12 mouse cellular contexts compared by ENCODE assay signal in the genomic region with DNA sequence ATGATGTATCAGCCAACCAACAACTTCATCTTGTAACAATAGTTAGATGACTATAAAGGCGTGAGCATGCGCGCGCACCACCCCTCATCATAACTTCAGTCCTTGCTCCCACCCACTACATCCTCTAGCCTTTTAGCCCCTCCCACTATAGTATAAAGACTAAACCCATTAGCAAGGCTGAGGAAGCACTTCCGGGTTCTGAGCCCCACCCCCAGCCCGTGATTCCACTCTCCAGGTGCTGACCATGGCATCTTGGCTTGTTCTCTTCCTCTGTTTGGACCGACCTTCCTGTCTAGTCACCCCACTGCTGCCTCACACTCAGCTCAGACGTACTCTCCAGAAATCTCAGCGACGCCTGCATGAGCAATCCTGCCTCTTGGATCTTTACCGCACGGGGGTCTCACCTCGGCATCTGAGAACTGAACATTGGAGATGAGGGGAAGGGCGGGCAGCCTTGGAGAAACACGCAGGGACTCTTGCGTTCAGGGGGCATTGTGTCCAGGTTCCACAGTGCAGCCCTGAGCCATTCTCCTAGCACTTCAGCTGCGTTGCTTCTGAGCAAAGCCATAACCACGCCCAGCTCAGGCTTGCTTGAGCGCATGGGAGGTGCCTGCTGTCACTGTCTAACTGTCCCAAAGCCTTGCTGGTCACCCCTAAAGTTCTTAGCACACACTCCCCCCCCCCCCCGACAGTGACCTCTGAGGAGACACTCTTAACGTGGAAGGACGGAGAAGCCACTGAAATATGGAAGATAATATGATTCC.
DNase-seq lines count a peak whose midpoint lies in the region; ATAC-seq and TF ChIP-seq lines count a peak whose summit lies in the region.
"Had no signal": no experiment of that assay in that cellular context is flagged by ENCODE, and none has a peak within 500 bp of the region (broad histone marks: within the 10 kb centered on the region; RNA-seq: fewer than 3 reads in every experiment).

No protein-coding gene starts in this region.

- H3K4me2 ChIP-seq in heart, embryonic 14.5 days (ENCODE audit: low read length) = peak overlapping the region; percentile 53
- peak overlapping the region; percentile 35; the same call in 1 of the 2 replicates for H3K4me2 ChIP-seq in lung, postnatal 0 days (replicated peaks; ENCODE audit: low read depth, low read length)
- peak overlapping the region; percentile 7; the same call in 1 of the 2 replicates for H3K4me2 ChIP-seq in embryonic facial prominence, embryonic 14.5 days (ENCODE audit: low read depth, low read length)
- H3K4me2 ChIP-seq: forebrain, embryonic 15.5 days had no signal

- TF ChIP-seq CTCF in lung, postnatal 0 days (IDR thresholded peaks at IDR 0.05) = no peak
- no peak for TF ChIP-seq CTCF in small intestine, adult 2 months (IDR thresholded peaks at IDR 0.05; ENCODE audit: extremely low read depth, insufficient read length, insufficient replicate concordance, low read depth, low read length)
- TF ChIP-seq CTCF in gastrocnemius, adult 2 months (IDR thresholded peaks at IDR 0.05) = no peak
- TF ChIP-seq CTCF in left cerebral cortex, adult 2 months (IDR thresholded peaks at IDR 0.05) = no peak

- no peak overlapping the region for H3K9ac ChIP-seq in heart, embryonic 14.5 days (ENCODE audit: low read length)
- H3K9ac ChIP-seq in lung, postnatal 0 days (replicated peaks; ENCODE audit: low read depth) = no peak overlapping the region
- H3K9ac ChIP-seq in embryonic facial prominence, embryonic 14.5 days (ENCODE audit: low read depth, low read length) = no peak overlapping the region
- H3K9ac ChIP-seq: forebrain, embryonic 15.5 days had no signal

- WGBS in heart, embryonic 14.5 days = 63% methylated on average over 22 of the region's 22 CpGs
- 65% methylated on average over 22 of the region's 22 CpGs for WGBS in lung, postnatal 0 days
- 77% methylated on average over 22 of the region's 22 CpGs for WGBS in embryonic facial prominence, embryonic 14.5 days
- WGBS in small intestine, adult 2 months = 64% methylated on average over 22 of the region's 22 CpGs

- H3K4me3 ChIP-seq in heart, embryonic 14.5 days (ENCODE audit: control insufficient read depth in 1 of 2, insufficient read depth in 1 of 2, low read depth in 1 of 2, low read length in 2 of 2) = peak overlapping the region; percentile 12 to 22; a peak in 3 of 4 replicates
- no peak overlapping the region for H3K4me3 ChIP-seq in lung, postnatal 0 days (ENCODE audit: low read depth, low read length)
- no peak overlapping the region for H3K4me3 ChIP-seq in embryonic facial prominence, embryonic 14.5 days (ENCODE audit: low read depth, low read length)
- H3K4me3 ChIP-seq in small intestine, adult 2 months (ENCODE audit: low read depth, low read length) = peak overlapping the region; percentile 55
- no peak overlapping the region for H3K4me3 ChIP-seq in gastrocnemius, adult 2 months
- H3K4me3 ChIP-seq in left cerebral cortex, adult 2 months = no peak overlapping the region
- H3K4me3 ChIP-seq: forebrain, embryonic 15.5 days had no signal

- H3K9me3 ChIP-seq in heart, embryonic 14.5 days (ENCODE audit: control insufficient read depth, low read length) = 0 out of 2 replicates have a peak, but pooled peaks cover 5% of the 10 kb centered on the region
- H3K9me3 ChIP-seq in lung, postnatal 0 days (ENCODE audit: low read length) = no peaks in the 10 kb centered on the region
- H3K9me3 ChIP-seq in embryonic facial prominence, embryonic 14.5 days (ENCODE audit: control insufficient read depth, low read length) = no peaks in the 10 kb centered on the region
- H3K9me3 ChIP-seq: forebrain, embryonic 15.5 days had no signal

- no peaks in the 10 kb centered on the region for H3K27me3 ChIP-seq in heart, embryonic 14.5 days (ENCODE audit: control insufficient read depth, insufficient read depth, low read length)
- no peaks in the 10 kb centered on the region for H3K27me3 ChIP-seq in lung, postnatal 0 days (replicated peaks; ENCODE audit: insufficient read depth, low read length)
- H3K27me3 ChIP-seq in embryonic facial prominence, embryonic 14.5 days (replicated peaks; ENCODE audit: control insufficient read depth, insufficient read depth, low read length) = no peaks in the 10 kb centered on the region
- H3K27me3 ChIP-seq in small intestine, adult 2 months (ENCODE audit: control insufficient read depth, insufficient read depth, low read length) = no peaks in the 10 kb centered on the region
- H3K27me3 ChIP-seq: forebrain, embryonic 15.5 days had no signal

- H3K36me3 ChIP-seq in heart, embryonic 14.5 days (ENCODE audit: control insufficient read depth, insufficient read depth, low read length) = no peaks in the 10 kb centered on the region
- H3K36me3 ChIP-seq in lung, postnatal 0 days (ENCODE audit: insufficient read depth, low read length) = no peaks in the 10 kb centered on the region
- H3K36me3 ChIP-seq in embryonic facial prominence, embryonic 14.5 days (ENCODE audit: control insufficient read depth, insufficient read depth, low read length) = no peaks in the 10 kb centered on the region
- no peaks in the 10 kb centered on the region for H3K36me3 ChIP-seq in small intestine, adult 2 months (ENCODE audit: control insufficient read depth, insufficient read depth, low read length)
- H3K36me3 ChIP-seq: forebrain, embryonic 15.5 days had no signal

- intact Hi-C loops in heart, postnatal 14 days (cut with DNase I) = no loop called here
- intact Hi-C loops in gastrocnemius, adult 2 months (cut with DNase I) = no loop called here
- intact Hi-C loops in left cerebral cortex, adult 2 months (cut with DNase I) = no loop called here

- TF ChIP-seq POLR2A in small intestine, adult 2 months (IDR thresholded peaks at IDR 0.05; ENCODE audit: low read depth, low read length) = no peak

- no peaks in the 10 kb centered on the region for H3K4me1 ChIP-seq in heart, embryonic 14.5 days (ENCODE audit: control insufficient read depth in 2 of 2, insufficient read depth in 2 of 2, low read length in 2 of 2)
- no peaks in the 10 kb centered on the region for H3K4me1 ChIP-seq in lung, postnatal 0 days (ENCODE audit: insufficient read depth, low read depth, low read length)
- H3K4me1 ChIP-seq in embryonic facial prominence, embryonic 14.5 days (ENCODE audit: control insufficient read depth, insufficient read depth, low read length) = no peaks in the 10 kb centered on the region
- H3K4me1 ChIP-seq in small intestine, adult 2 months (ENCODE audit: control insufficient read depth, insufficient read depth, insufficient read length, low read length) = peaks cover 4% of the 10 kb centered on the region; the same call in 1 of the 2 replicates

- no peak for DNase-seq in heart, postnatal 14 days
- DNase-seq in lung, postnatal 0 days (ENCODE audit: low spot score) = no peak
- no peak for DNase-seq in lung, adult 18-20 months
- no peak for DNase-seq in embryonic facial prominence, embryonic 14.5 days (ENCODE audit: low spot score)
- DNase-seq in gastrocnemius, adult 2 months = no peak
- DNase-seq in left cerebral cortex, adult 2 months (ENCODE audit: extremely low spot score in 1 of 2, low spot score in 2 of 2) = no peak
- DNase-seq: cerebellum, adult 2 months; kidney, postnatal 14 days; thymus, postnatal 36 days had no signal

- no peak overlapping the region for H3K27ac ChIP-seq in heart, embryonic 14.5 days (replicated peaks in 1 of 2; ENCODE audit: control insufficient read depth in 1 of 2, insufficient read depth in 1 of 2, low read depth in 2 of 2, low read length in 2 of 2)
- H3K27ac ChIP-seq in lung, postnatal 0 days (ENCODE audit: low read length) = no peak overlapping the region
- H3K27ac ChIP-seq in embryonic facial prominence, embryonic 14.5 days (replicated peaks; ENCODE audit: low read depth, low read length) = no peak overlapping the region
- no peak overlapping the region for H3K27ac ChIP-seq in small intestine, adult 2 months (ENCODE audit: insufficient read depth, low read depth, low read length)
- H3K27ac ChIP-seq in gastrocnemius, adult 2 months = no peak overlapping the region
- H3K27ac ChIP-seq in left cerebral cortex, adult 2 months = no peak overlapping the region
- H3K27ac ChIP-seq: forebrain, embryonic 15.5 days had no signal

- no peak for TF ChIP-seq EP300 in lung, postnatal 0 days (IDR thresholded peaks at IDR 0.05)

- ATAC-seq in heart, embryonic 14.5 days (ENCODE audit: insufficient number of reproducible peaks, insufficient read depth, low FRiP score, low read depth) = no peak
- ATAC-seq in lung, postnatal 0 days = no peak
- no peak for ATAC-seq in embryonic facial prominence, embryonic 14.5 days (ENCODE audit: low read depth)
- ATAC-seq: forebrain, embryonic 15.5 days had no signal

Comparison
In these comparisons a context has a peak if more than half of its experiments do, and no peak if none do; other contexts are left out.
1. H3K4me3 ChIP-seq: peak in heart, embryonic 14.5 days (2 of 2) and small intestine, adult 2 months (single experiment); none in lung, postnatal 0 days (single experiment), embryonic facial prominence, embryonic 14.5 days (single experiment), gastrocnemius, adult 2 months (single experiment) and left cerebral cortex, adult 2 months (single experiment).
2. Peak in every context shown above with its lines, with median percentiles within 50 percentile points of each other: H3K4me2 ChIP-seq.